In genomic region chr7:99065391-99065831, GRCm38 (mm10) we compare ENCODE assay signal across 9 mouse cellular contexts.
DNase-seq lines count a peak whose midpoint lies in the region; ATAC-seq and TF ChIP-seq lines count a peak whose summit lies in the region.
"Had no signal": no experiment of that assay in that cellular context is flagged by ENCODE, and none has a peak within 500 bp of the region (broad histone marks: within the 10 kb centered on the region; RNA-seq: fewer than 3 reads in every experiment).

No protein-coding gene starts in this region.

- no peak overlapping the region for H3K4me3 ChIP-seq in kidney, adult 2 months (ENCODE audit: insufficient read depth, low read depth, low read length)
- H3K4me3 ChIP-seq in embryonic facial prominence, embryonic 12.5 days = no peak overlapping the region
- no peak overlapping the region for H3K4me3 ChIP-seq in neural tube, embryonic 12.5 days

- TF ChIP-seq POLR2A in kidney, adult 2 months (IDR thresholded peaks at IDR 0.05; ENCODE audit: low read depth, low read length) = no peak

- TF ChIP-seq CTCF in kidney, adult 2 months (conservative IDR thresholded peaks at IDR 0.05; ENCODE audit: insufficient read depth, insufficient read length, low read depth, low read length) = no peak

- H3K9me3 ChIP-seq in embryonic facial prominence, embryonic 12.5 days = no peaks in the 10 kb centered on the region
- H3K9me3 ChIP-seq in neural tube, embryonic 12.5 days = no peaks in the 10 kb centered on the region

- intact Hi-C loops in left cerebral cortex, postnatal 14 days (cut with DNase I) = no loop called here

- peak overlapping the region; percentile 59; the same call in 1 of the 2 replicates for H3K27ac ChIP-seq in kidney, adult 2 months (ENCODE audit: insufficient read depth, low read depth, low read length)
- H3K27ac ChIP-seq in embryonic facial prominence, embryonic 12.5 days = no peak overlapping the region
- H3K27ac ChIP-seq in neural tube, embryonic 12.5 days = peak overlapping the region; percentile 6; the same call in 1 of the 2 replicates
- H3K27ac ChIP-seq: liver, embryonic 14.5 days had no signal

- H3K36me3 ChIP-seq in kidney, adult 2 months (ENCODE audit: control insufficient read depth, insufficient read depth, low read length) = no peaks in the 10 kb centered on the region
- H3K36me3 ChIP-seq in embryonic facial prominence, embryonic 12.5 days = no peaks in the 10 kb centered on the region
- H3K36me3 ChIP-seq in neural tube, embryonic 12.5 days = no peaks in the 10 kb centered on the region

- peaks cover 13% of the 10 kb centered on the region; the same call in 1 of the 2 replicates for H3K4me1 ChIP-seq in kidney, adult 2 months (ENCODE audit: control insufficient read depth, insufficient read depth, low read length)
- peaks cover 9% of the 10 kb centered on the region; the same call in 1 of the 2 replicates for H3K4me1 ChIP-seq in embryonic facial prominence, embryonic 12.5 days
- H3K4me1 ChIP-seq in neural tube, embryonic 12.5 days = peaks cover 11% of the 10 kb centered on the region

- WGBS in kidney, adult 2 months = 39% methylated on average over 11 of the region's 11 CpGs
- 17% methylated on average over 11 of the region's 11 CpGs for WGBS in embryonic facial prominence, embryonic 12.5 days
- 3% methylated on average over 11 of the region's 11 CpGs for whole genome bisulfite sequencing in neural tube, embryonic 12.5 days

- no peak overlapping the region for H3K9ac ChIP-seq in embryonic facial prominence, embryonic 12.5 days
- H3K9ac ChIP-seq in neural tube, embryonic 12.5 days = no peak overlapping the region
- H3K9ac ChIP-seq: liver, embryonic 14.5 days had no signal

- H3K4me2 ChIP-seq in embryonic facial prominence, embryonic 12.5 days (replicated peaks) = 0 out of 2 replicates have a peak overlapping the region, but pooled peaks have one; percentile 5
- H3K4me2 ChIP-seq in neural tube, embryonic 12.5 days (replicated peaks) = peak overlapping the region; percentile 47

- H3K27me3 ChIP-seq in kidney, adult 2 months (replicated peaks; ENCODE audit: control insufficient read depth, insufficient read depth, low read length) = no peaks in the 10 kb centered on the region
- H3K27me3 ChIP-seq in embryonic facial prominence, embryonic 12.5 days = no peaks in the 10 kb centered on the region
- H3K27me3 ChIP-seq in neural tube, embryonic 12.5 days (replicated peaks) = no peaks in the 10 kb centered on the region

- ATAC-seq in embryonic facial prominence, embryonic 12.5 days (ENCODE audit: insufficient number of reproducible peaks, insufficient read depth, low FRiP score, low TSS enrichment) = no peak
- peak; percentile 75 for ATAC-seq in neural tube, embryonic 12.5 days (ENCODE audit: low FRiP score, low read depth)

- peak; percentile 58 for DNase-seq in kidney, adult 2 months
- DNase-seq in kidney, adult 11 months = no peak
- peak; percentile 32 for DNase-seq in kidney, adult 9 months
- no peak for DNase-seq in ovary, adult 18-20 months (ENCODE audit: low spot score)
- no peak for DNase-seq in adrenal gland, postnatal 25 days
- DNase-seq in left cerebral cortex, postnatal 14 days (ENCODE audit: low spot score in 2 of 2) = no peak

Comparison
In these comparisons a context has a peak if more than half of its experiments do, and no peak if none do; other contexts are left out.
1. DNase-seq: peak in kidney, adult 2 months (single experiment) and kidney, adult 9 months (single experiment); none in kidney, adult 11 months (single experiment), ovary, adult 18-20 months (single experiment), adrenal gland, postnatal 25 days (single experiment) and left cerebral cortex, postnatal 14 days (0 of 2).